Mouse (Mus musculus) CD4-positive, CD25-positive, alpha-beta regulatory T cell, adult 4 months (primary cell): ENCODE results near the gene Ctbp1. TPM values are rescaled to one million over a fixed set of nuclear protein-coding genes. Genes with fewer than 3 reads are reported as not detected.

Source experiments
- ATAC-seq: one replicate; pipeline ENCODE4 v1.8.0; 2017
- polyA plus RNA-seq, 2 experiments: library from polyadenylated mRNA; unstranded; fragments of 100-300 nt; shearing (Covaris generic); gene quantifications; one replicate each; pipeline ENCODE4 v1.2.1; 2017

Gene Ctbp1
- polyA plus RNA-seq, 2 experiments from 2014 or later: 13.8 to 30.4 TPM

GRCm38 (mm10) chr5:33207136-33207535, 67.7 kb downstream of the Ctbp1 start:
- no peak for ATAC-seq

DNA sequence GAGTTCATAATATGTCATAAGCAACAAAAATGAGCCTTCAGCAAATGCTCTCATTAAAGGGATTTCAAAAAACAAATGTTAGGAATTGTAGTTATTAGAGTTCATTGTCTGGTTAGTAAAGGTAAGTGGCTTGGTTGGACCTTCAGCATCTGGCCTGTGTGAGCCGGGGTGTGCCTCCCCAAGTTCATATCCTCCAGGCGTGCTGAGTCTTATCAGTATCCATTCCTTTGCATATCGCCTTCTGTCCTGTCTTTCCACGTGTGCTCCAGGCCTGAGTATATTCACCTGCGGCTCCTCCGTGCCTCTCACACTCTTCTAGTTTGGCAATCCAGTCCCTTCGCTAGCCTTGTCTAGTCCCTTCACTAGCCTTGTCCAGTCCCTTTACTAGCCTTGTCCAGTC, 68.5 kb downstream of the Ctbp1 start:
- ATAC-seq: no peak

DNA sequence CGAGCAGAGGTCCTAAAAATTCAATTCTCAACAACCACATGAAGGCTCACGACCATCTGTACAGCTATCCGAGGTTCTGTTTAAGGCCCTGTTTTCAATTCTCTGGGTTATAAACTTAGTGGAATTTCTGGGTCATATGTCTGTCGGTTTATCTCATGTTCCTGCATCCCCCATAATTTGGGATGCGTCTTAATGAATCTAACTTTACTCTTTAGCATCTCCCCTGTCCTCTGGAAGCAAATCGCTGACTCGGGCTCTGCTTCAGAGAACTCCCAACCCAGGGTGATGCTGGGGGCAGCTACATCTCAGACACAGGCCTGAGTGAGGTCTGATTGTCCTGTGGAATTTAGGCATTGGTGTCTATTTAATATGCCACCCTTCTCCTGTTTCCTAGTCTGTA, 70.5 kb downstream of the Ctbp1 start:
- no peak for ATAC-seq

GRCm38 (mm10) chr5:33203691-33204242, 71.0 kb downstream of the Ctbp1 start:
- peak; percentile 74 for ATAC-seq

- no peak for ATAC-seq
Observed at GRCm38 (mm10) chr5:33203171-33203565, 71.6 kb downstream of the Ctbp1 start.

DNA sequence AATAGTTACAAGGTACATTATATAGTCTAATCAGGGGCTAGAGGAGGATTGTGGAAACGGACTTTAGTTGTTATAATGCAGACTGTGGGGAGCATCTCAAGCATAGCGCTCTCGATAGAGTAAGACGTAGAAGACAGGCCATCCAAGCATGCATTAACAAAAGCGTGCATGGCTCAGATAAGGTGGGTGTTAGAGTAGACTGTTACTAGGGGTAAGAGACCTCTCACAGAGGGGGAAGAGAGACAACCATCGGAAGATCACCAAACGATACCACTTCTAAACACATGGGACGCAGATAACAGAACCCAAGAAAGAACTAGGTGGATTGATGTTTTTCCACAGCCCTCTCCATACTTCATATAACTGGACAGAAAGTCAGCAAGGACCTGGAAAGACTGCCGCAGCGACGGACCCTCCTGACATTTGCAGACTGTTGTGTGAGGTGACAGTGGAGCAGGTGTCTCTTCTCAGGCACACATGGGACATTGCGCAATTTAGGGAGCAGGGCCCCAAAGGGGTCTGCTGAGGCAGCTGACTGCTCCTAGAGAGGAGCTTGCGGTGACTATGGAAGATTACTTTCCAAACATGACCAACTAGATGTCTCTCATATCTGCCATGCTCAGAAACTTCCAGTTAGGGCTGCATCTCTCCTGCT, 72.2 kb downstream of the Ctbp1 start:
- no peak for ATAC-seq

- no peak for ATAC-seq
Observed at GRCm38 (mm10) chr5:33201697-33202096, 73.1 kb downstream of the Ctbp1 start.

GRCm38 (mm10) chr5:33200071-33200470, 74.7 kb downstream of the Ctbp1 start:
- ATAC-seq: no peak

Other genes starting within 250 kb of the Ctbp1 start
- not detected for gene Slc5a1, start 170.8 kb downstream of the Ctbp1 start, polyA plus RNA-seq
- gene Spon2, start 56.5 kb downstream of the Ctbp1 start, polyA plus RNA-seq: not detected
- 10 to 100 TPM; 69.2 to 98.9 TPM for gene Maea, start 60.5 kb upstream of the Ctbp1 start, polyA plus RNA-seq
- gene Uvssa, start 103.6 kb upstream of the Ctbp1 start, polyA plus RNA-seq: 10 to 100 TPM; 24.0 to 27.5 TPM
- gene Nkx1-1, start 159.0 kb upstream of the Ctbp1 start, polyA plus RNA-seq: not detected